Mouse (Mus musculus): ENCODE data around the gene Cenpx.

The Cenpx gene

GRCm38 (mm10) chr11:120703696-120704454 is 9.7 kb downstream of the Cenpx start:
- DNase-seq (ENCODE audit: low read depth, low spot score) = no peak

GRCm38 (mm10) chr11:120697741-120698140 is 15.8 kb downstream of the Cenpx start:
- DNase-seq (ENCODE audit: low read depth, low spot score) = no peak

- peak; percentile 27 for DNase-seq (ENCODE audit: low read depth, low spot score)
Measured at GRCm38 (mm10) chr11:120696568-120696967, 17.0 kb downstream of the Cenpx start.

GRCm38 (mm10) chr11:120695641-120696040 is 17.9 kb downstream of the Cenpx start:
- DNase-seq (ENCODE audit: low read depth, low spot score) = no peak

GRCm38 (mm10) chr11:120695184-120695583 is 18.4 kb downstream of the Cenpx start:
- no peak for DNase-seq (ENCODE audit: low read depth, low spot score)

- no peak for DNase-seq (ENCODE audit: low read depth, low spot score)
Measured at GRCm38 (mm10) chr11:120693461-120693860, 20.1 kb downstream of the Cenpx start.

- no peak for DNase-seq (ENCODE audit: low read depth, low spot score)
Measured at GRCm38 (mm10) chr11:120692471-120693011, 21.0 kb downstream of the Cenpx start.

GRCm38 (mm10) chr11:120689365-120689764 is 24.2 kb downstream of the Cenpx start:
- no peak for DNase-seq (ENCODE audit: low read depth, low spot score)

GRCm38 (mm10) chr11:120686650-120687272 is 26.8 kb downstream of the Cenpx start:
- DNase-seq (ENCODE audit: low read depth, low spot score) = no peak

GRCm38 (mm10) chr11:120684660-120685059 is 28.9 kb downstream of the Cenpx start:
- no peak for DNase-seq (ENCODE audit: low read depth, low spot score)

GRCm38 (mm10) chr11:120684086-120684485 is 29.5 kb downstream of the Cenpx start:
- no peak for DNase-seq (ENCODE audit: low read depth, low spot score)

GRCm38 (mm10) chr11:120683536-120683935 is 30.0 kb downstream of the Cenpx start:
- DNase-seq (ENCODE audit: low read depth, low spot score) = no peak

GRCm38 (mm10) chr11:120682683-120683082 is 30.9 kb downstream of the Cenpx start:
- no peak for DNase-seq (ENCODE audit: low read depth, low spot score)

GRCm38 (mm10) chr11:120679909-120680308 is 33.6 kb downstream of the Cenpx start:
- peak; percentile 57 for DNase-seq (ENCODE audit: low read depth, low spot score)

- DNase-seq (ENCODE audit: low read depth, low spot score) = no peak
Measured at GRCm38 (mm10) chr11:120676951-120677350, 36.6 kb downstream of the Cenpx start.

GRCm38 (mm10) chr11:120675875-120676274 is 37.7 kb downstream of the Cenpx start:
- peak; percentile 41 for DNase-seq (ENCODE audit: low read depth, low spot score)

GRCm38 (mm10) chr11:120673594-120674122 is 39.9 kb downstream of the Cenpx start:
- no peak for DNase-seq (ENCODE audit: low read depth, low spot score)

- peak; percentile 97 for DNase-seq (ENCODE audit: low read depth, low spot score)
Measured at GRCm38 (mm10) chr11:120672687-120673593, 40.6 kb downstream of the Cenpx start, which contains the start of gene Aspscr1. Aspscr1 (plus strand) TSS chr11:120672973.

- DNase-seq (ENCODE audit: low read depth, low spot score) = no peak
Measured at GRCm38 (mm10) chr11:120666617-120667016, 46.9 kb downstream of the Cenpx start.

GRCm38 (mm10) chr11:120665406-120665805 is 48.1 kb downstream of the Cenpx start:
- DNase-seq (ENCODE audit: low read depth, low spot score) = no peak

- no peak for DNase-seq (ENCODE audit: low read depth, low spot score)
Measured at GRCm38 (mm10) chr11:120663714-120664113, 49.8 kb downstream of the Cenpx start.

Measured in CD4-positive, CD25-positive, alpha-beta regulatory T cell, adult 2 months (primary cell).